In the genomic region with DNA sequence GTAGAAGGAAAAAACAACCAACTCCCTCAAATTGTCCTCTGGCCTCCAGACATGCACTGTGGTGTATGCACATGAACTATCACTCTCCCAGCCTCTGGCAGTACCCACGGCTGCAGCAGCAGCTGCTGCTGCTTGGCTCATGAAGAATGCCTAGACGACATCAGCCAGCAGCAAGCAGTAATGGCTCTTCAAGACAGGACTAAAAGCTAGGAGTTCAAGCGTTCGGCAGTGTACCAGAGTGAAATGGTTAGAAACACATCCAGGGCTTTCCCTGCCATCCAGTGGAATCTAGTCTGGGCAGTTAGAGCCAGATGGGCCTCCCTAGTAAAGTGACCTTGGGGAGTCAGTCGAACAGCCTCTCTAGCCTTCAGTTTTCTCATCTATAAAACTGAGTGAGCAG, we compare ENCODE assay signal across 10 mouse cellular contexts.
DNase-seq lines count a peak whose midpoint lies in the region; ATAC-seq and TF ChIP-seq lines count a peak whose summit lies in the region.
"Had no signal": no experiment of that assay in that cellular context is flagged by ENCODE, and none has a peak within 500 bp of the region (broad histone marks: within the 10 kb centered on the region; RNA-seq: fewer than 3 reads in every experiment).

No protein-coding gene starts in this region.

- H3K36me3 ChIP-seq in lung, embryonic 15.5 days = no peaks in the 10 kb centered on the region
- no peaks in the 10 kb centered on the region for H3K36me3 ChIP-seq in kidney, postnatal 0 days (ENCODE audit: insufficient read depth, low read length)
- no peaks in the 10 kb centered on the region for H3K36me3 ChIP-seq in stomach, postnatal 0 days (ENCODE audit: control insufficient read depth, insufficient read depth, low read length)
- H3K36me3 ChIP-seq: liver, embryonic 15.5 days had no signal

- H3K4me3 ChIP-seq in lung, embryonic 15.5 days = no peak overlapping the region
- no peak overlapping the region for H3K4me3 ChIP-seq in kidney, postnatal 0 days (replicated peaks; ENCODE audit: low read depth, low read length)
- no peak overlapping the region for H3K4me3 ChIP-seq in stomach, postnatal 0 days (ENCODE audit: low read depth, low read length)
- H3K4me3 ChIP-seq in layer of hippocampus, adult 2 months = no peak overlapping the region
- H3K4me3 ChIP-seq: liver, embryonic 15.5 days had no signal

- H3K9ac ChIP-seq in lung, embryonic 15.5 days = no peak overlapping the region
- H3K9ac ChIP-seq in kidney, postnatal 0 days (ENCODE audit: low read depth, low read length) = no peak overlapping the region
- no peak overlapping the region for H3K9ac ChIP-seq in stomach, postnatal 0 days (ENCODE audit: low read length)
- H3K9ac ChIP-seq: liver, embryonic 15.5 days had no signal

- WGBS in lung, embryonic 15.5 days = 33% methylated on average over 5 of the region's 5 CpGs
- 34% methylated on average over 5 of the region's 5 CpGs for WGBS in kidney, postnatal 0 days
- WGBS in stomach, postnatal 0 days = 29% methylated on average over 5 of the region's 5 CpGs

- H3K4me1 ChIP-seq in lung, embryonic 15.5 days = peaks cover 45% of the 10 kb centered on the region
- H3K4me1 ChIP-seq in kidney, postnatal 0 days (replicated peaks; ENCODE audit: insufficient read depth, low read length) = peaks cover 25% of the 10 kb centered on the region
- H3K4me1 ChIP-seq in stomach, postnatal 0 days (replicated peaks; ENCODE audit: control insufficient read depth, insufficient read depth) = peaks cover 20% of the 10 kb centered on the region

- DNase-seq in embryo, embryonic 10.5 days (ENCODE audit: low spot score) = peak; percentile 40
- no peak for DNase-seq in embryo, embryonic 9.5 days (ENCODE audit: extremely low spot score)
- DNase-seq in lung, postnatal 14 days = no peak
- DNase-seq in kidney, postnatal 0 days (ENCODE audit: low spot score) = no peak
- no peak for DNase-seq in stomach, postnatal 0 days (ENCODE audit: low spot score)
- DNase-seq in layer of hippocampus, adult 2 months (ENCODE audit: low spot score in 2 of 2) = no peak
- DNase-seq in layer of hippocampus, adult 8-10 months (ENCODE audit: low spot score in 2 of 2) = no peak
- DNase-seq: right cerebral cortex, postnatal 14 days had no signal

- H3K9me3 ChIP-seq in lung, embryonic 15.5 days = no peaks in the 10 kb centered on the region
- H3K9me3 ChIP-seq in kidney, postnatal 0 days (replicated peaks; ENCODE audit: low read length) = no peaks in the 10 kb centered on the region
- no peaks in the 10 kb centered on the region for H3K9me3 ChIP-seq in stomach, postnatal 0 days (ENCODE audit: control insufficient read depth, low read length)
- H3K9me3 ChIP-seq: liver, embryonic 15.5 days had no signal

- TF ChIP-seq CTCF in kidney, postnatal 0 days (IDR thresholded peaks at IDR 0.05; ENCODE audit: low read depth) = no peak
- TF ChIP-seq CTCF in stomach, postnatal 0 days (IDR thresholded peaks at IDR 0.05; ENCODE audit: low read depth) = no peak
- TF ChIP-seq CTCF in layer of hippocampus, adult 2 months (conservative IDR thresholded peaks at IDR 0.05) = no peak

- H3K4me2 ChIP-seq in lung, embryonic 15.5 days = no peak overlapping the region
- no peak overlapping the region for H3K4me2 ChIP-seq in kidney, postnatal 0 days (ENCODE audit: low read length)
- H3K4me2 ChIP-seq in stomach, postnatal 0 days (replicated peaks; ENCODE audit: low read depth) = no peak overlapping the region
- H3K4me2 ChIP-seq: liver, embryonic 15.5 days had no signal

- 0 out of 2 replicates have a peak overlapping the region, but pooled peaks have one; percentile 8 for H3K27ac ChIP-seq in lung, embryonic 15.5 days
- H3K27ac ChIP-seq in kidney, postnatal 0 days = peak overlapping the region; percentile 62; the same call in 1 of the 2 replicates
- peak overlapping the region; percentile 49; the same call in 1 of the 2 replicates for H3K27ac ChIP-seq in stomach, postnatal 0 days (replicated peaks)
- no peak overlapping the region for H3K27ac ChIP-seq in layer of hippocampus, adult 2 months
- H3K27ac ChIP-seq: liver, embryonic 15.5 days had no signal

- H3K27me3 ChIP-seq in lung, embryonic 15.5 days = no peaks in the 10 kb centered on the region
- no peaks in the 10 kb centered on the region for H3K27me3 ChIP-seq in kidney, postnatal 0 days (ENCODE audit: insufficient read depth, low read length)
- no peaks in the 10 kb centered on the region for H3K27me3 ChIP-seq in stomach, postnatal 0 days (ENCODE audit: control insufficient read depth, insufficient read depth, low read length)
- H3K27me3 ChIP-seq: liver, embryonic 15.5 days had no signal

- no peak for ATAC-seq in lung, embryonic 15.5 days (ENCODE audit: borderline replicate concordance, extremely low read depth, low FRiP score, low TSS enrichment)
- no peak for ATAC-seq in kidney, postnatal 0 days (replicated peaks; ENCODE audit: low FRiP score, low read depth)
- ATAC-seq in stomach, postnatal 0 days (ENCODE audit: low FRiP score, low TSS enrichment) = no peak

- TF ChIP-seq EP300 in stomach, postnatal 0 days (optimal IDR thresholded peaks at IDR 0.05) = no peak
